Mouse (Mus musculus): Measurements from ENCODE around the gene Cnbd2.

DNA sequence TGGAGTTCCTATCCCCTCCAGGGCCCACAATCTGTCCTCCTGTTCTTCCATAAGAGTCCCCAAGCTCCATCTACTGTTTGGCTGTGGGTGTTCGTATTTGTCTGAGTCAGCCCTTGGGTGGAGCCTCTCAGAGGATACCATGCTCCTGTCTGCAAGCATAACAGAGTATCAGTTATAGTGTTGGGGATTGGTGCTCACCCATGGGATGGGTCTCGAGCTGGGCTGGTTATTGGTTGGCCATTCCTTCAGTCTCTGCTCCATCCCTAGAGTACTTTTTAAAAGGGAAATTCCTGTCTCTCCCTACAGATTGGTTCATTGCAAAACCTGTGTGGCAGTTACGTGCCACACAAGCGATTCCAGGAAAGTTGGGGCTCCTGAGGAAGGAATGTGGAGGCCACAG is 36.7 kb downstream of the Cnbd2 start:
- no peak for TF ChIP-seq CTCF (IDR thresholded peaks at IDR 0.05; ENCODE audit: insufficient read depth, low read depth, low read length)
- no peak for TF ChIP-seq POLR2A (IDR thresholded peaks at IDR 0.05; ENCODE audit: insufficient read depth, low read depth, low read length)
